Mouse (Mus musculus): ENCODE results near the gene Atxn1. TPM values are rescaled to one million over a fixed set of nuclear protein-coding genes. Genes with fewer than 3 reads are reported as not detected.

Gene Atxn1
- polyA plus RNA-seq, 1 experiment from 2014 or later: 8.2 TPM

DNA sequence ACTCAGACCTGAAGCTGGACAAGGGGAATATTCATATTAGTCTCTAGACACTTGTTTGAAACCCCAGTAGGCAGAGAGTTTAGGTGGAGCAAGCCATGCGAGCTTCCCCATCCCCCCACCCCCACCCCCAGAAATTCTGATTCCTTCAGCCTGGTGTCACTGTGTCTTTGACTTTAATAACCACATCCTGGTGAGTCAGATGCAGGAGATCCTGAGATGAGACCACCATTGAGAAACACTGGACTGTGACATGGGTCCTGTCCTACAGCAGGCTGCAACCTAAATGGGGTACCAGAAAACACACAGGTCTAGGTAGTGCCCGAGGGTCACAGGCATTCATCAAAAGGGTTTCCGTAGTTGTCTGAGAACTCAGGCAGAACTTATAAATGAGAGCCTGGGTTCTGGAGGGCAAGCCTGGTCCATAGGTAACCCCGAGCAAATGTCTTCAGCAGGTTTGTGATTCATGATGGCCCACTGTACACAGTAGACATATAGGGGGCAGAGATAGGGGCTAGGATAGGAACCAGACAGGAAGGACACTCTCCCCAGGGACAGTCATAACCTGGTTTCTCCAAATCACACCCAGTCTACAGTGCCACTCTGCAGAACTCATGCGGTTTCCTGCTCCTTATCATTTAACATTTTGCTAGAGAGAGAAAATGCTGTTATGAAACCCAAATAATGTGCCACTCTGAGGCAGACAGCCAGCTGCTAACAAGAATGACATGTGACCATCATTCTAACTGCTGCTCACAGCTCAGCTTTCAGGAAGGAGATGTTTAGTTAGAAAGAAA lies 114.4 kb downstream of the Atxn1 start:
- ATAC-seq (ENCODE audit: low read depth): no peak
- H3K36me3 ChIP-seq: no peaks in the 10 kb centered on the region
- WGBS: 92% methylated on average over 5 of the region's 5 CpGs

GRCm38 (mm10) chr13:45849145-45850023 lies 115.4 kb downstream of the Atxn1 start:
- WGBS: 92% methylated on average over 7 of the region's 7 CpGs
- Histone ChIP-seq H3K27me3 (no peaks in the 10 kb centered on the region), H3K9me3 (no peaks in the 10 kb centered on the region), H3K36me3 (no peaks in the 10 kb centered on the region), H3K4me1 (replicated peaks) (peaks cover 5% of the 10 kb centered on the region; the same call in 1 of the 2 replicates), H3K4me2 (no peak overlapping the region), H3K9ac (no peak overlapping the region), H3K4me3 (no peak overlapping the region), H3K27ac (replicated peaks) (no peak overlapping the region)
- ATAC-seq (ENCODE audit: low read depth): no peak

More for the DNA sequence above, 114.4 kb downstream of the Atxn1 start:
- Histone ChIP-seq H3K27ac (replicated peaks) (no peak overlapping the region), H3K9ac (no peak overlapping the region), H3K9me3 (no peaks in the 10 kb centered on the region), H3K4me1 (replicated peaks) (0 out of 2 replicates have a peak, but pooled peaks cover 3% of the 10 kb centered on the region), H3K4me3 (no peak overlapping the region), H3K4me2 (no peak overlapping the region), H3K27me3 (no peaks in the 10 kb centered on the region)

GRCm38 (mm10) chr13:45842511-45843055 lies 122.2 kb downstream of the Atxn1 start:
- Histone ChIP-seq H3K4me1 (replicated peaks) (peaks cover 7% of the 10 kb centered on the region), H3K4me3 (no peak overlapping the region), H3K9me3 (no peaks in the 10 kb centered on the region), H3K4me2 (no peak overlapping the region), H3K9ac (no peak overlapping the region), H3K36me3 (no peaks in the 10 kb centered on the region), H3K27me3 (no peaks in the 10 kb centered on the region), H3K27ac (replicated peaks) (no peak overlapping the region)
- 75% methylated on average over 5 of the region's 5 CpGs for WGBS
- no peak for ATAC-seq (ENCODE audit: low read depth)

DNA sequence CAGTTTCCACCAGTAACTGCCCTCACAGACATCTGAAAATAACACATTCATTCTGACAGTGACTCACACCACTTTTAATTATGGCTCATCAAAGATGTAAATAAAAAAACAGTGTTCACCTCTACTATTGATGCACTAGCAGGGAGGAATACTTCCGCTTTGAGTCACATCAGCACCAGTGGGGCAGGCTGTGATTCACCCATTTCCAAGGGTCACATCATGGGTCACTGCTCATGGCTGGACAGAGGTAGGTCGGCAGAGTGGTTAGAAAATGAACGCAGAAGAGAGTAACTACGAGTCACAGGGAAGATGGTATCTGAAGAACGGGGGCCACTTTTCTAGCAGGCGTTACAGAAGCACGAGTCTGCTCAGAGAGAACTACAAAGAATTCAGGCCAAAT lies 124.9 kb downstream of the Atxn1 start:
- H3K36me3 ChIP-seq: no peaks in the 10 kb centered on the region
- no peaks in the 10 kb centered on the region for H3K9me3 ChIP-seq
- H3K4me1 ChIP-seq (replicated peaks): peaks cover 7% of the 10 kb centered on the region
- no peak for ATAC-seq (ENCODE audit: low read depth)
- no peak overlapping the region for H3K9ac ChIP-seq
- no peak overlapping the region for H3K4me2 ChIP-seq
- WGBS: 78% methylated on average over 7 of the region's 7 CpGs
- H3K4me3 ChIP-seq: no peak overlapping the region
- H3K27me3 ChIP-seq: no peaks in the 10 kb centered on the region
- H3K27ac ChIP-seq (replicated peaks): no peak overlapping the region

GRCm38 (mm10) chr13:45837609-45838220 lies 127.1 kb downstream of the Atxn1 start:
- Histone ChIP-seq H3K4me3 (no peak overlapping the region), H3K4me1 (replicated peaks) (no peaks in the 10 kb centered on the region), H3K27me3 (no peaks in the 10 kb centered on the region), H3K4me2 (no peak overlapping the region), H3K36me3 (no peaks in the 10 kb centered on the region), H3K27ac (replicated peaks) (no peak overlapping the region), H3K9ac (no peak overlapping the region), H3K9me3 (no peaks in the 10 kb centered on the region)
- no peak for ATAC-seq (ENCODE audit: low read depth)
- 90% methylated on average over 8 of the region's 8 CpGs for WGBS

DNA sequence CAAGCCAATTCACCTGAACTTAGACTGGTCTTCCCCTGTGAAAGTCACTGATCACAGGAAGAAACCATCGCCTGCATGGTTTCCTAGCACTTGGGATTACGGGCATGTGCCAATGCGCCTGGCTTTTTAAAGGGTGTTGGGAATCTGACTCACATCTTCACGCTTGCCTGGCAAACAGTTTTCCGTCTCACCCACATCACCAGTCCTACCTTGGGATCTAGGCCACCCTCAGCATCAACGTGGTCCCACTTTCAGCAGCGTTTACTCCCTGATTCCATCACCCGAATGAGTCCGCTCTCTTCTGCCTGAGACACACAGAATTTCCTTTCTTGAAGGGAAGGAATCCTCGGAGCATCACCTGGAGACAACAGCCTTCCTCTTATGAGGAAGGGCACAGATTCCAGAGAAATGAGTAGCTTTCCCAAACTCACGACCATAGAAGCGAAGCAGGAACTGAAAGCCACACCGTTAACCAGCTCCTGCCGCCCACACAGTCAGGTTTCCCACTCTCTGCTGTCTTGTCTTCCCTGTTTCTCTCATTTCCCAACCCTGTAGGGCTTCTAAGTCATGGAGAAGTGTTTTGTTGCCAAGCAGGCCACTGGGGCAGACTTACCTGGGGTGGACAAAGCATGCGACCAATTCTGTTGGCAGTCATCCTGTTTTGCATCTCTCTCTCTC lies 128.3 kb downstream of the Atxn1 start:
- H3K27me3 ChIP-seq: no peaks in the 10 kb centered on the region
- 93% methylated on average over 15 of the region's 15 CpGs for WGBS

GRCm38 (mm10) chr13:45834300-45834699 lies 130.5 kb downstream of the Atxn1 start:
- Histone ChIP-seq H3K4me2 (no peak overlapping the region), H3K36me3 (no peaks in the 10 kb centered on the region), H3K4me1 (replicated peaks) (no peaks in the 10 kb centered on the region), H3K9me3 (no peaks in the 10 kb centered on the region), H3K27ac (replicated peaks) (no peak overlapping the region), H3K27me3 (no peaks in the 10 kb centered on the region), H3K9ac (no peak overlapping the region), H3K4me3 (no peak overlapping the region)
- no peak for ATAC-seq (ENCODE audit: low read depth)
- WGBS: 83% methylated on average over 2 of the region's 2 CpGs

More for the DNA sequence above, 128.3 kb downstream of the Atxn1 start:
- H3K27ac ChIP-seq (replicated peaks): no peak overlapping the region
- ATAC-seq (ENCODE audit: low read depth): no peak
- no peak overlapping the region for H3K4me3 ChIP-seq
- no peak overlapping the region for H3K9ac ChIP-seq
- no peaks in the 10 kb centered on the region for H3K4me1 ChIP-seq (replicated peaks)
- no peaks in the 10 kb centered on the region for H3K36me3 ChIP-seq
- H3K9me3 ChIP-seq: no peaks in the 10 kb centered on the region
- H3K4me2 ChIP-seq: no peak overlapping the region

DNA sequence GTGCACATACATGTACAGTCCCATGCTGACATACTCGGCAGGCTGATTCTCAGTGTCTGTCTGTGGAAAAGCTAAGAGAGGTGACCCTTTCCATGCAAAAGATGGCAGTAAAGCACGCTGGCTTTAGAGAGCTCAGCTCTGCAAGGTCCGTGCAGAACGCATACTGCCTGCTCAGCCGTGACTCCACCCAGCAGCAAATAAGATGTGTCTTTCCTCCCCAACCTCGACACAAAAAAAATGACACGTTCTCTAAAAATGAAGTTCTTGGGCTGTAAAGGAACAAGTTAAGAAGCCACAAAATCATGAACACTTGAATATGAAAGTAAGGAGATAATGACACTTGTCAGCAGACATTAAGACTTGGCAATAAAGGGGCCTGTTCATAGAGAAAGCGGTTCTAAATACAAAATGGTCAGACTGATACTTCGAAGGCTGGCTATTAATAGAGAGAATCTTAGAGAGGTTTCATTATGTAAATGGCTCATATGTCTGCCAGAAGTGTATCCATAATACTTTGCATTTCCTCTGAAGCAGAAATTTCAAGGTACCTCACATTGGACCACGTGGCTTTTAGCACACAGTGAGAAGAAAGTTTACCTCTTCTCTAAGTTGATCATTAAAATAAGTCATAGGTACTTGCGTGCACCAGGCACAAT lies 132.0 kb downstream of the Atxn1 start:
- WGBS: 89% methylated on average over 11 of the region's 11 CpGs
- ATAC-seq (ENCODE audit: low read depth): no peak

DNA sequence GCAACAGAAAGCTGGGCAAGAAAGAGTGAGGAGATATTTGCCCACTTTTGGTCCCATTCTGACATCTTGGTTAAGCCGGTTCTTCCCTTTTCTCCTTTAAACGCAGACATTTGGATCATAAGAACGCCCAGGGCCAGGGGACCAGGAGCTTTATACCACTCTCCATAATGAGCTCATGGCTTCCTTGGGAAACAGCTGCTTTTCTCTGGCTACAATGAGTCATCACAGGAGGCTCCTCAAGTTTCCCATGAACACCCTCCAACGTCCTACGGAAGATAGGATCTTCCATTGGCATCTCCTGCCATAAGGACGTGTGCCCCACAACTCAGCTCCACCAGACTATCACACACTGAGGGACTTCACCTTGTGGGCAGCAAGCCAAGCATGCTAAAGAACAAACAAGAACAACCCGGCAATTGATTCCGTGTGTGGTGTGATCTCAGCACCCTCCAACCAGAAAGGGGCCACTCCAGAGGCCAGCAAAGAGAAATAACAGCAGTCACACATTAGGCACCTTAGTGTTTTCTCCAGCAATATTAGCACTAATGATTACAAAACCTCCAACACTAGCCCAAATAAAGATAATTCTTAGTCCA lies 135.4 kb downstream of the Atxn1 start:
- Histone ChIP-seq H3K4me2 (no peak overlapping the region), H3K27ac (replicated peaks) (no peak overlapping the region), H3K9me3 (no peaks in the 10 kb centered on the region), H3K4me3 (no peak overlapping the region), H3K9ac (no peak overlapping the region), H3K36me3 (peaks cover 3% of the 10 kb centered on the region; the same call in 1 of the 2 replicates), H3K4me1 (replicated peaks) (peaks cover 7% of the 10 kb centered on the region), H3K27me3 (no peaks in the 10 kb centered on the region)
- WGBS: 84% methylated on average over 8 of the region's 8 CpGs
- no peak for ATAC-seq (ENCODE audit: low read depth)

More for the DNA sequence above, 132.0 kb downstream of the Atxn1 start:
- Histone ChIP-seq H3K4me3 (no peak overlapping the region), H3K9ac (no peak overlapping the region), H3K27ac (replicated peaks) (no peak overlapping the region), H3K36me3 (no peaks in the 10 kb centered on the region), H3K9me3 (no peaks in the 10 kb centered on the region), H3K27me3 (no peaks in the 10 kb centered on the region), H3K4me1 (replicated peaks) (no peaks in the 10 kb centered on the region), H3K4me2 (no peak overlapping the region)

DNA sequence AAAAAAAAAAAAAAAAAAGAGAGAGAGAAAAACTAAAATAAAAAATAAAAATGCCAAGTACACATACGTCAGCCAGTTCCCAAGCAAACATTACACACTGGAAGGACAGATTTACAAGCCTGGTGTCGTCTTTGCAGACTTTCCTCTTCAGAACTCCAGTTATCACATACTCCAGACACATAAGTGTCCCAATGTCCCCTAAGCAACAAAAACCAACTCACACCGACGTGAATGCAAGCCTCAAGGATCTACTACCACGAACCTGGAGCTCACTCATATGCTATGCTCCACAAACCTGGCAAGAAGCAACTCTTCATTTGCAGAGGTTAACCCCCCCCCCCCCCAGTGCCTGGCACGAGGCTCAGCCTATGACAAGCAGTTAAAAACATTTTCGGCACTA lies 136.8 kb downstream of the Atxn1 start:
- Histone ChIP-seq H3K4me2 (no peak overlapping the region), H3K27me3 (no peaks in the 10 kb centered on the region), H3K4me3 (no peak overlapping the region), H3K27ac (replicated peaks) (no peak overlapping the region), H3K9me3 (no peaks in the 10 kb centered on the region), H3K36me3 (peaks cover 3% of the 10 kb centered on the region; the same call in 1 of the 2 replicates), H3K4me1 (replicated peaks) (peaks cover 7% of the 10 kb centered on the region), H3K9ac (no peak overlapping the region)
- no peak for ATAC-seq (ENCODE audit: low read depth)
- WGBS: 80% methylated on average over 7 of the region's 7 CpGs

DNA sequence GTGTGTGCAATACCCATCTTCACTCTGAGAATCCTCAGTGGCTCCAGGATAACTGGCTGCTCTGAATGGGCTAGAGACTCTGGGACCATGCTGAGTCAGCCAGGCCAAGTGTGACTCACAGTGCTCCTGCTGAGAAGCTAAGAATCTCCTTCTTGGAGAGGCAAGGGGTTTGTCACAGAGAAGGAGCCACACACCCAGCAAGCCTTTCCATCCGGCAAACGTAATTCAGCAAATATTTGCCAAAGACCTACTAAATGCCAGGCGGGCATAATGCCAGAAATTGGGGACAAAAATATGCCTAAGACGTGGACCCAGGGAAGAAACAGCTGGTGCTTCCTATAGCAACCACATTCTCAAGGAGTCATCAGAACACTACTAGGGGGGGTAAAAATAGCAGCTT lies 137.2 kb downstream of the Atxn1 start:
- H3K9ac ChIP-seq: no peak overlapping the region
- 76% methylated on average over 4 of the region's 4 CpGs for WGBS
- no peaks in the 10 kb centered on the region for H3K9me3 ChIP-seq
- ATAC-seq (ENCODE audit: low read depth): no peak
- H3K4me1 ChIP-seq (replicated peaks): peaks cover 7% of the 10 kb centered on the region
- H3K4me2 ChIP-seq: no peak overlapping the region
- no peak overlapping the region for H3K27ac ChIP-seq (replicated peaks)
- peaks cover 3% of the 10 kb centered on the region; the same call in 1 of the 2 replicates for H3K36me3 ChIP-seq
- H3K4me3 ChIP-seq: no peak overlapping the region
- no peaks in the 10 kb centered on the region for H3K27me3 ChIP-seq

Data from neural tube, embryonic 13.5 days (tissue).